ENCODE assay signal across 18 mouse cellular contexts in genomic region chr2:102222749-102223148, GRCm38 (mm10). TPM values are rescaled to one million over a fixed set of nuclear protein-coding genes. Genes with fewer than 3 reads are reported as not detected.
DNase-seq lines count a peak whose midpoint lies in the region; ATAC-seq and TF ChIP-seq lines count a peak whose summit lies in the region.
"Had no signal": no experiment of that assay in that cellular context is flagged by ENCODE, and none has a peak within 500 bp of the region (broad histone marks: within the 10 kb centered on the region; RNA-seq: fewer than 3 reads in every experiment).

No protein-coding gene starts in this region.

- ATAC-seq in frontal cortex, adult (ENCODE audit: low TSS enrichment) = peak; percentile 57
- peak; percentile 45; the same call in 1 of the 2 replicates for ATAC-seq in neural tube, embryonic 12.5 days (ENCODE audit: low FRiP score, low read depth)
- no peak for ATAC-seq in hindbrain, postnatal 0 days
- ATAC-seq: liver, postnatal 0 days had no signal

- H3K36me3 ChIP-seq in neural tube, embryonic 12.5 days = no peaks in the 10 kb centered on the region
- no peaks in the 10 kb centered on the region for H3K36me3 ChIP-seq in hindbrain, postnatal 0 days (ENCODE audit: insufficient read depth, low read length)
- H3K36me3 ChIP-seq: embryonic facial prominence, embryonic 15.5 days had no signal

- 56% methylated on average over 3 of the region's 3 CpGs for WGBS in neural tube, embryonic 12.5 days
- 68% methylated on average over 3 of the region's 3 CpGs for WGBS in hindbrain, postnatal 0 days
- WGBS in olfactory bulb, adult 2 months = 62% methylated on average over 3 of the region's 3 CpGs

- no peak overlapping the region for H3K4me3 ChIP-seq in neural tube, embryonic 12.5 days
- no peak overlapping the region for H3K4me3 ChIP-seq in hindbrain, postnatal 0 days (ENCODE audit: low read length)
- no peak overlapping the region for H3K4me3 ChIP-seq in olfactory bulb, adult 2 months (ENCODE audit: insufficient read depth, low read depth, low read length)
- H3K4me3 ChIP-seq: embryonic facial prominence, embryonic 15.5 days had no signal

- no peak for TF ChIP-seq CTCF in hindbrain, postnatal 0 days (IDR thresholded peaks at IDR 0.05; ENCODE audit: low read depth)
- no peak for TF ChIP-seq CTCF in olfactory bulb, adult 2 months (IDR thresholded peaks at IDR 0.05; ENCODE audit: insufficient read depth, low read depth, low read length)

- H3K27ac ChIP-seq in neural tube, embryonic 12.5 days = no peak overlapping the region
- 0 out of 2 replicates have a peak overlapping the region, but pooled peaks have one; percentile 22 for H3K27ac ChIP-seq in hindbrain, postnatal 0 days
- peak overlapping the region; percentile 70 for H3K27ac ChIP-seq in olfactory bulb, adult 2 months (ENCODE audit: insufficient read depth, low read depth, low read length)
- H3K27ac ChIP-seq: embryonic facial prominence, embryonic 15.5 days had no signal

- peaks cover 14% of the 10 kb centered on the region for H3K4me1 ChIP-seq in neural tube, embryonic 12.5 days
- H3K4me1 ChIP-seq in hindbrain, postnatal 0 days (ENCODE audit: insufficient read depth, low read length) = peaks cover 3% of the 10 kb centered on the region; the same call in 1 of the 2 replicates
- H3K4me1 ChIP-seq in olfactory bulb, adult 2 months (ENCODE audit: control insufficient read depth, insufficient read depth, low read length) = peaks cover 17% of the 10 kb centered on the region

- no peak for TF ChIP-seq POLR2A in olfactory bulb, adult 2 months (IDR thresholded peaks at IDR 0.05; ENCODE audit: insufficient read depth, low read depth, low read length)

- no peak overlapping the region for H3K9ac ChIP-seq in neural tube, embryonic 12.5 days
- H3K9ac ChIP-seq in hindbrain, postnatal 0 days (replicated peaks; ENCODE audit: low read length) = no peak overlapping the region
- H3K9ac ChIP-seq: embryonic facial prominence, embryonic 15.5 days; liver, postnatal 0 days had no signal

- H3K27me3 ChIP-seq in neural tube, embryonic 12.5 days (replicated peaks) = no peaks in the 10 kb centered on the region
- H3K27me3 ChIP-seq in hindbrain, postnatal 0 days (ENCODE audit: insufficient read depth, low read length) = no peaks in the 10 kb centered on the region
- H3K27me3 ChIP-seq: embryonic facial prominence, embryonic 15.5 days had no signal

- H3K9me3 ChIP-seq in neural tube, embryonic 12.5 days = no peaks in the 10 kb centered on the region
- no peaks in the 10 kb centered on the region for H3K9me3 ChIP-seq in hindbrain, postnatal 0 days (ENCODE audit: low read length)
- H3K9me3 ChIP-seq: embryonic facial prominence, embryonic 15.5 days had no signal

- no peak overlapping the region for H3K4me2 ChIP-seq in neural tube, embryonic 12.5 days (replicated peaks)
- no peak overlapping the region for H3K4me2 ChIP-seq in hindbrain, postnatal 0 days (ENCODE audit: low read depth, low read length)
- H3K4me2 ChIP-seq: embryonic facial prominence, embryonic 15.5 days had no signal

- no peak for DNase-seq in frontal cortex, postnatal 14 days (ENCODE audit: low spot score in 2 of 2)
- no peak for DNase-seq in neural tube, embryonic 10.5 days (ENCODE audit: extremely low spot score, low spot score)
- no peak for DNase-seq in hindbrain, postnatal 0 days (ENCODE audit: low spot score)
- no peak for DNase-seq in urinary bladder, adult 2 months (ENCODE audit: low spot score)
- DNase-seq in layer of hippocampus, adult 9-11 months = no peak
- DNase-seq: adrenal gland, adult 2 months; cerebellum, postnatal 14 days; embryo, embryonic 11 days; gastrocnemius, postnatal 10 days; layer of hippocampus, postnatal 36 days; liver; liver, postnatal 0 days; lung, postnatal 36 days; right cerebral cortex, postnatal 4 days had no signal

RNA-seq across cellular contexts. Expression of gene Ldlrad3, which starts 36.6 kb away (rescaled TPM):
- polyA plus RNA-seq in neural tube, embryonic 12.5 days (2016; fragmentation: Nextera tagmentation; extraction: Ambion mirVana) = 53.1 and 57.9 TPM in 2 replicates
- 30.1 and 32.4 TPM in 2 replicates for total RNA-seq in hindbrain, postnatal 0 days (2014; rRNA removed)
- polyA plus RNA-seq in hindbrain, postnatal 0 days (2015; fragmentation: Nextera tagmentation; extraction: Ambion mirVana) = 20.7 and 21.6 TPM in 2 replicates
- not detected in 2 replicates for polyA plus RNA-seq in olfactory bulb, adult 2 months (2012; ENCODE audit: insufficient read depth, insufficient read length, low replicate concordance, missing spikeins)
- polyA plus RNA-seq in urinary bladder, adult 2 months (2012; rRNA removed) = 7.4 and 8.9 TPM in 2 replicates
